9 mouse cellular contexts compared by ENCODE assay signal in genomic region chrX:61722281-61723028, GRCm38 (mm10). TPM values are rescaled to one million over a fixed set of nuclear protein-coding genes. Genes with fewer than 3 reads are reported as not detected.
A peak's percentile ranks its signal among the peaks of the same experiment; 100 is the strongest.
DNase-seq lines count a peak whose midpoint lies in the region; ATAC-seq lines count a peak whose summit lies in the region.
"Had no signal": no experiment of that assay in that cellular context is flagged by ENCODE, and none has a peak within 500 bp of the region (broad histone marks: within the 10 kb centered on the region; RNA-seq: fewer than 3 reads in every experiment).

No protein-coding gene starts in this region.

- H3K27me3 ChIP-seq in forebrain, embryonic 11.5 days (ENCODE audit: control insufficient read depth, insufficient read depth, low read length): no peaks in the 10 kb centered on the region
- no peaks in the 10 kb centered on the region for H3K27me3 ChIP-seq in midbrain, embryonic 15.5 days (replicated peaks)

- no peaks in the 10 kb centered on the region for H3K9me3 ChIP-seq in forebrain, embryonic 11.5 days (ENCODE audit: control insufficient read depth, low read length)
- no peaks in the 10 kb centered on the region for H3K9me3 ChIP-seq in midbrain, embryonic 15.5 days

- DNase-seq in layer of hippocampus, adult 11-12 months (ENCODE audit: low spot score): peak; percentile 13
- no peak for DNase-seq in layer of hippocampus, adult 9-10 months (ENCODE audit: low spot score)
- DNase-seq in brain, adult 2 months (ENCODE audit: low read depth, low spot score): peak; percentile 87
- peak; percentile 55 for DNase-seq in forebrain, embryonic 11.5 days (ENCODE audit: low spot score)
- DNase-seq in layer of hippocampus, postnatal 14 days (ENCODE audit: low spot score in 2 of 2): peak; percentile 6 to 23
- no peak for DNase-seq in adrenal gland, postnatal 25 days
- no peak for DNase-seq in adrenal gland, adult 18-20 months (ENCODE audit: low spot score in 2 of 2)

- no peak overlapping the region for H3K9ac ChIP-seq in forebrain, embryonic 11.5 days (ENCODE audit: low read length)
- H3K9ac ChIP-seq in midbrain, embryonic 15.5 days: no peak overlapping the region

- H3K4me1 ChIP-seq in forebrain, embryonic 11.5 days (replicated peaks; ENCODE audit: control insufficient read depth, insufficient read depth, low read length): no peaks in the 10 kb centered on the region
- H3K4me1 ChIP-seq in midbrain, embryonic 15.5 days: no peaks in the 10 kb centered on the region

- no peak overlapping the region for H3K27ac ChIP-seq in forebrain, embryonic 11.5 days (ENCODE audit: low read depth, low read length)
- H3K27ac ChIP-seq in midbrain, embryonic 15.5 days: no peak overlapping the region

- ATAC-seq in forebrain, embryonic 11.5 days (replicated peaks; ENCODE audit: low FRiP score): peak; percentile 83
- peak; percentile 81 for ATAC-seq in midbrain, embryonic 15.5 days (replicated peaks)

- peak overlapping the region; percentile 18; the same call in 1 of the 2 replicates for H3K4me2 ChIP-seq in forebrain, embryonic 11.5 days (ENCODE audit: low read depth, low read length, severe bottlenecking)
- H3K4me2 ChIP-seq in midbrain, embryonic 15.5 days: peak overlapping the region; percentile 25

- 45% methylated on average over 12 of the region's 12 CpGs for WGBS in forebrain, embryonic 11.5 days
- 36% methylated on average over 12 of the region's 12 CpGs for WGBS in midbrain, embryonic 15.5 days

- H3K36me3 ChIP-seq in forebrain, embryonic 11.5 days (ENCODE audit: control insufficient read depth, insufficient read depth, low read length): no peaks in the 10 kb centered on the region
- H3K36me3 ChIP-seq in midbrain, embryonic 15.5 days (replicated peaks): no peaks in the 10 kb centered on the region

- H3K4me3 ChIP-seq in forebrain, embryonic 11.5 days (ENCODE audit: low read depth, low read length): no peak overlapping the region
- H3K4me3 ChIP-seq in midbrain, embryonic 15.5 days: no peak overlapping the region

RNA-seq across cellular contexts. Expression of gene Ldoc1, which starts 13.2 kb away (rescaled TPM):
- polyA plus RNA-seq in forebrain, embryonic 11.5 days (2014; fragmentation: Nextera tagmentation; extraction: Ambion mirVana): 0.92 and 0.97 TPM in 2 replicates
- 1 to 10 TPM; 2.9 TPM for total RNA-seq in layer of hippocampus, postnatal 14 days (2021)
- polyA plus RNA-seq in midbrain, embryonic 15.5 days (2015; fragmentation: Nextera tagmentation; extraction: Ambion mirVana): 4.9 and 5.1 TPM in 2 replicates
- total RNA-seq in adrenal gland, postnatal 25 days (2021): 1.7 and 2.4 TPM in 2 replicates
- total RNA-seq in adrenal gland, adult 18-20 months (2021): 1 to 10 TPM; 1.2 to 1.6 TPM
- polyA plus RNA-seq: large intestine, adult 2 months had no signal

Comparison
In these comparisons a context has a peak if more than half of its experiments do, and no peak if none do; other contexts are left out.
1. DNase-seq: peak in layer of hippocampus, adult 11-12 months (single experiment), brain, adult 2 months (single experiment), forebrain, embryonic 11.5 days (single experiment) and layer of hippocampus, postnatal 14 days (2 of 2); none in layer of hippocampus, adult 9-10 months (single experiment), adrenal gland, postnatal 25 days (single experiment) and adrenal gland, adult 18-20 months (0 of 2).